Mouse (Mus musculus) spleen, adult 2 months (tissue): ENCODE results near the gene Creb3l1. TPM values are rescaled to one million over a fixed set of nuclear protein-coding genes. Genes with fewer than 3 reads are reported as not detected.

Experiments used
- DNase-seq, 2 experiments: peaks; one replicate each; pipeline versions ENCODE4 v3.0.0 to v3.0.0-alpha.2; 2012 to 2021; ENCODE audit warnings: low spot score in 2 of 2, low read depth in 1 of 2
- H3K27ac ChIP-seq: fragments of 200-500 bp; 2 replicates; pipeline ENCODE4 v1.5.1; 2012; ENCODE audit warnings: low read length, inconsistent platforms; ENCODE audit not compliant: insufficient read depth
- H3K27me3 ChIP-seq: fragments of 200-500 bp; 2 replicates; pipeline ENCODE4 v1.6.1; 2012; ENCODE audit warnings: mild to moderate bottlenecking, moderate library complexity, low read length, inconsistent platforms; ENCODE audit not compliant: control insufficient read depth, insufficient read depth
- H3K36me3 ChIP-seq: fragments of 200-500 bp; 2 replicates; pipeline ENCODE4 v1.6.1; 2012; ENCODE audit warnings: mild to moderate bottlenecking, low read length, inconsistent platforms; ENCODE audit not compliant: control insufficient read depth, insufficient read depth
- H3K4me1 ChIP-seq: fragments of 200-500 bp; 2 replicates; pipeline ENCODE4 v1.6.1; 2011; ENCODE audit warnings: inconsistent platforms; ENCODE audit not compliant: control insufficient read depth, insufficient read depth, insufficient read length
- H3K4me3 ChIP-seq: fragments of 200-500 bp; 2 replicates; pipeline ENCODE4 v1.5.1; 2011; ENCODE audit warnings: mild to moderate bottlenecking, inconsistent platforms; ENCODE audit not compliant: insufficient read depth, insufficient read length; ENCODE audit errors: extremely low read depth
- CTCF ChIP-seq: fragments of 200-500 bp; IDR thresholded peaks from 2 replicates; pipeline ENCODE4 v1.5.1; 2011; ENCODE audit warnings: mild to moderate bottlenecking, inconsistent platforms; ENCODE audit not compliant: insufficient read depth, insufficient read length, insufficient replicate concordance; ENCODE audit errors: extremely low read depth
- POLR2A ChIP-seq: fragments of 200-500 bp; IDR thresholded peaks from 2 replicates; pipeline ENCODE4 v1.6.1; 2011; ENCODE audit warnings: low read depth, low read length, inconsistent platforms
- WGBS: fragments of 180-500 bp; shearing (Covaris S2); methylation state at CpG from one replicate; pipeline ENCODE4 v1.1.7; 2018; 5-methylcytosine and 5-hydroxymethylcytosine counted together
- polyA plus RNA-seq: library from polyadenylated mRNA; depleted of rRNA; stranded (reverse); fragments of >200 nt; gene quantifications from 2 replicates; pipeline ENCODE4 v1.2.3, GENCODE M21; 2012

Creb3l1 gene
- polyA plus RNA-seq, 1 experiment = 4.0 TPM

- Histone ChIP-seq H3K27ac (no peak overlapping the region), H3K4me1 (no peaks in the 10 kb centered on the region), H3K4me3 (peak overlapping the region; percentile 36; the same call in 1 of the 2 replicates), H3K27me3 (peaks cover 8% of the 10 kb centered on the region), H3K36me3 (no peaks in the 10 kb centered on the region)
- DNase-seq = no peak
- TF ChIP-seq CTCF (0 out of 2 replicates have a peak, but pooled peaks have one; percentile 8), POLR2A (no peak)
- WGBS = 6% methylated on average over 47 of the region's 56 CpGs
Observed at GRCm38 (mm10) chr2:92023362-92024273, 684 bp downstream of the Creb3l1 start.

DNA sequence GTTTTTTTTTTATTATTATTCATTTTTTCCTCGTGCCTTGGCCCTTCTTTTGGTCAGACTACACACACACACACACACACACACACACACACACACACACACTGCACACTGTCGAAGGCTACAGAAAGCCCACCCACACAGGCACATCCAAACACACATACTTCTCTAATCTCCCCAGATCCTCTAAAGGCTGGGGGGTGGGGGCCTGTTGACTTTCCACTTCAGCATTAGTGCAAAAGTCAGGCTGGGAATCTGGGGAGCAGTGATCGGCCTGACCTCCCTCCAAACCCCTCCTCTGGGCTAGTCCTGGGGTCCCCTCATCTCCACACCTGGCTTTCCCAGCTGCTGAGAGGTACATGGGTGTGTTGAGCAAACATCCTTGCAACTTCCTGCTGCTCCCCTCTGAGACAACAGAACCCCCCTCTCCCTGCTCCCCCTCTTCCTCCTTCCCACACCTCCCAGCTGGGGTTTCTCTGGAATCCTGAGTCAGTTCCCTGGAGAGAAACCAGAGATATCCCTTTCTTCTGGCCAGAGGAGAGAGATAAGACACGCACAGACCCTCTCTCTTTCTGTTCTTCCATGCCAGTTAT lies 3.5 kb downstream of the Creb3l1 start:
- 65% methylated on average over 4 of the region's 4 CpGs for WGBS
- no peak for TF ChIP-seq CTCF
- TF ChIP-seq POLR2A = no peak
- Histone ChIP-seq H3K36me3 (no peaks in the 10 kb centered on the region), H3K4me1 (no peaks in the 10 kb centered on the region), H3K4me3 (no peak overlapping the region), H3K27ac (no peak overlapping the region), H3K27me3 (peaks cover 8% of the 10 kb centered on the region)
- no peak for DNase-seq

- 76% methylated on average over 1 of the region's 1 CpGs for WGBS
- DNase-seq = no peak
- TF ChIP-seq POLR2A (no peak), CTCF (no peak)
- H3K27me3 ChIP-seq = no peaks in the 10 kb centered on the region
- no peak overlapping the region for H3K4me3 ChIP-seq
- H3K36me3 ChIP-seq = no peaks in the 10 kb centered on the region
- H3K4me1 ChIP-seq = no peaks in the 10 kb centered on the region
- no peak overlapping the region for H3K27ac ChIP-seq
Observed at GRCm38 (mm10) chr2:92017440-92017839, 6.9 kb downstream of the Creb3l1 start.

DNA sequence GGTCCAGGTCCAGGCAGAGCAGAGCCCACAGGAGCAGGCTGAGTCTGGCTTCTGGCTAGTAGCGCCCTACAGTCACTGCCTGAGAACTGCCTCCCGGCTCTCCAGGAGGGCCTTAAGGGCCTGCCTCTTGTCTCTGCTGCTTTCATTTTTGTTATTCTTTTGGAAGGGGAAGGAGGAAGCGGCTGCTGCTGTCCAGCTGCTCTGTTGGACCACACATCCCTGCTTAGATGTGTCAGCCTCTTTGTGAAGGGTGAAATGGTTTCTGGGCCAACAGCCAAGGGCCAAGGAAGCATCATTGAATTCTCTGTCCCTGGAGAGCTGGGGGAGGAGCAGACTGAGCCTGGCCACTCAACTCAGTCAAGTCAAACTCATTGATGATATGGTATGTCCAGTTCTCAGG lies 7.3 kb downstream of the Creb3l1 start:
- Histone ChIP-seq H3K27ac (no peak overlapping the region), H3K4me1 (no peaks in the 10 kb centered on the region), H3K4me3 (no peak overlapping the region), H3K36me3 (no peaks in the 10 kb centered on the region), H3K27me3 (no peaks in the 10 kb centered on the region)
- no peak for TF ChIP-seq CTCF
- no peak for TF ChIP-seq POLR2A
- DNase-seq = no peak
- 52% methylated on average over 3 of the region's 3 CpGs for WGBS

DNA sequence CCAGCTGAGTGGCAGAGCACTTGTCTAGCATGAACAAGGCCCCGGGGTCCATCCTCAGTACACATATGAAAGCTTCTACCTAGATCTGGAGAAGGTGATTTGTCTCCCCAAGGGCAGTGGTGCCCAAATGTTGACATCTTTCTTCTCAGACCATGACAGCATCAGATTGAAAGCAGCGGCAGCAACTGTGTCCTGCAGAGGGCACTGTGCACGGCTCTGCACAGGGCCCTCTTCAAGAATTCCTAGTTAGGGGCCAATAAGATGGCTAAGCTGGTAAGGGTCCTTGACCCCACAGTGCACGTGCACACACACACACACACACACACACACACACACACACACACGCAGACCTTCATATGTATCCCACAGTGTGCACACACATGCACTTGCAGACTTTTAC lies 9.4 kb downstream of the Creb3l1 start:
- 93% methylated on average over 5 of the region's 5 CpGs for WGBS
- Histone ChIP-seq H3K27ac (no peak overlapping the region), H3K27me3 (no peaks in the 10 kb centered on the region), H3K4me1 (no peaks in the 10 kb centered on the region), H3K4me3 (no peak overlapping the region), H3K36me3 (no peaks in the 10 kb centered on the region)
- no peak for DNase-seq
- no peak for TF ChIP-seq CTCF
- no peak for TF ChIP-seq POLR2A

DNA sequence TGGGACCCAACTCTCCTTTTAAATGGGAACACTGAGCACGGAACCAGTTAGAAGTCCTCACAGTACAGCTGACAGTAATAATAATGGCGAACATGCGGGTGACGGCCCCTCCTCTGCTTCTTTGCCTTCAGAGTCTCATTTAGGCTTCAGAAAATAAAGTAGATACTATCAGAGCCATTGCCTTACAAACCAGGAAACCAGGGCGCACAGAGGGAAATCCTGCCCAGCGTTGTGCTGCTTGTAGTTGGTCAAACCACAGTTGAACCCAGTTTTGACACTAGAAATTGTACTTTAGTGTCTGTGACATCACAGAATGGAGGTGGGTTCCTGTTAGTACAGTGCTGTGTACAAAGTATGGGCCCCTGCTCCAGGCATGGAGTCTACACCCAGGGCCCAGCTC lies 10.1 kb downstream of the Creb3l1 start:
- no peaks in the 10 kb centered on the region for H3K4me1 ChIP-seq
- TF ChIP-seq POLR2A (no peak), CTCF (no peak)
- no peaks in the 10 kb centered on the region for H3K36me3 ChIP-seq
- H3K27me3 ChIP-seq = no peaks in the 10 kb centered on the region
- H3K27ac ChIP-seq = no peak overlapping the region
- no peak overlapping the region for H3K4me3 ChIP-seq
- WGBS = 44% methylated on average over 6 of the region's 6 CpGs
- no peak for DNase-seq
